Mouse (Mus musculus): ENCODE measurements around the gene Ppp1cb. TPM values are rescaled to one million over a fixed set of nuclear protein-coding genes. Genes with fewer than 3 reads are reported as not detected.
A peak's percentile ranks its signal among the peaks of the same experiment; 100 is the strongest.

Ppp1cb gene
- total RNA-seq, 2 experiments from 2014 or later, result 445 to 446 TPM

- intact Hi-C loops (cut with DNase I), result no loop called here
- peak in 1 of 2 experiments; percentile 43 for DNase-seq
Observed at GRCm38 (mm10) chr5:32441336-32441735, 17.3 kb upstream of the Ppp1cb start.

- no peak for DNase-seq
- intact Hi-C loops (cut with DNase I), result no loop called here
Observed at GRCm38 (mm10) chr5:32441992-32442575, 16.6 kb upstream of the Ppp1cb start.

- intact Hi-C loops (cut with DNase I), result no loop called here
- no peak for DNase-seq
Observed at GRCm38 (mm10) chr5:32443906-32444305, 14.7 kb upstream of the Ppp1cb start.

GRCm38 (mm10) chr5:32445287-32445921 lies 13.2 kb upstream of the Ppp1cb start:
- intact Hi-C loops (cut with DNase I), result no loop called here
- DNase-seq, result no peak

- peak in 1 of 2 experiments; percentile 26 for DNase-seq
- intact Hi-C loops (cut with DNase I), result no loop called here
Observed at GRCm38 (mm10) chr5:32446394-32446793, 12.2 kb upstream of the Ppp1cb start.

GRCm38 (mm10) chr5:32446810-32447209 lies 11.8 kb upstream of the Ppp1cb start:
- intact Hi-C loops (cut with DNase I), result no loop called here
- DNase-seq, result no peak

GRCm38 (mm10) chr5:32459251-32459881 lies 723 bp downstream of the Ppp1cb start:
- intact Hi-C loops (cut with DNase I), result loop anchor here (2.0 to 5.0 kb wide), 2 partner anchors 43 to 153 kb away; partner anchors contain the start of gene Yes1
- DNase-seq, result no peak

- intact Hi-C loops (cut with DNase I), result loop anchor here (1.0 to 5.0 kb wide), 3 partner anchors 43 to 152 kb away; partner anchors contain the start of gene Yes1
- peak; percentile 52 to 60 for DNase-seq
Observed at GRCm38 (mm10) chr5:32459882-32460751, 1.5 kb downstream of the Ppp1cb start.

- no peak for DNase-seq
- intact Hi-C loops (cut with DNase I), result loop anchor here (1.0 kb wide), 1 partner anchor 139 kb away; no protein-coding TSS in a partner anchor
Observed at GRCm38 (mm10) chr5:32460973-32461372, 2.3 kb downstream of the Ppp1cb start.

- peak in 1 of 2 experiments; percentile 22 for DNase-seq
- intact Hi-C loops (cut with DNase I), result no loop called here
Observed at GRCm38 (mm10) chr5:32472332-32473028, 13.8 kb downstream of the Ppp1cb start.

- no peak for DNase-seq
- intact Hi-C loops (cut with DNase I), result no loop called here
Observed at GRCm38 (mm10) chr5:32473029-32473352, 14.3 kb downstream of the Ppp1cb start.

- intact Hi-C loops (cut with DNase I), result no loop called here
- DNase-seq, result no peak
Observed at GRCm38 (mm10) chr5:32476501-32476900, 17.9 kb downstream of the Ppp1cb start.

- intact Hi-C loops (cut with DNase I), result no loop called here
- no peak for DNase-seq
Observed at GRCm38 (mm10) chr5:32478972-32479371, 20.3 kb downstream of the Ppp1cb start.

- DNase-seq, result no peak
- intact Hi-C loops (cut with DNase I), result no loop called here
Observed at GRCm38 (mm10) chr5:32485430-32485829, 26.8 kb downstream of the Ppp1cb start.

- no peak for DNase-seq
- intact Hi-C loops (cut with DNase I), result no loop called here
Observed at GRCm38 (mm10) chr5:32488044-32488443, 29.4 kb downstream of the Ppp1cb start.

GRCm38 (mm10) chr5:32494084-32494700 lies 35.5 kb downstream of the Ppp1cb start:
- intact Hi-C loops (cut with DNase I), result no loop called here
- DNase-seq, result no peak

- no peak for DNase-seq
- intact Hi-C loops (cut with DNase I), result no loop called here
Observed at GRCm38 (mm10) chr5:32508766-32509165, 50.1 kb downstream of the Ppp1cb start.

- intact Hi-C loops (cut with DNase I), result loop anchor here (1.0 kb wide), 1 partner anchor 198 kb away; no protein-coding TSS in a partner anchor
- peak; percentile 32 to 61 for DNase-seq
Observed at GRCm38 (mm10) chr5:32520381-32520780, 61.7 kb downstream of the Ppp1cb start.

GRCm38 (mm10) chr5:32549449-32549848 lies 90.8 kb downstream of the Ppp1cb start:
- intact Hi-C loops (cut with DNase I), result no loop called here
- DNase-seq, result no peak

- DNase-seq, result no peak
- intact Hi-C loops (cut with DNase I), result no loop called here
Observed at GRCm38 (mm10) chr5:32564697-32565096, 106.1 kb downstream of the Ppp1cb start.
